Mouse (Mus musculus) cerebellum, adult 8-10 months (tissue): Measurements from ENCODE around the gene Col18a1.

ENCODE experiments used
- DNase-seq: peaks from one replicate; pipeline ENCODE4 v3.0.0; 2022

The Col18a1 gene

GRCm38 (mm10) chr10:77133951-77134806 lies 32.2 kb downstream of the Col18a1 start:
- no peak for DNase-seq

- no peak for DNase-seq
Measured at GRCm38 (mm10) chr10:77132118-77132517, 34.2 kb downstream of the Col18a1 start.

- no peak for DNase-seq
Measured at GRCm38 (mm10) chr10:77131536-77131935, 34.8 kb downstream of the Col18a1 start.

GRCm38 (mm10) chr10:77130561-77131240 lies 35.6 kb downstream of the Col18a1 start:
- DNase-seq, result peak; percentile 97

- DNase-seq, result peak; percentile 41
Measured at GRCm38 (mm10) chr10:77129637-77130410, 36.5 kb downstream of the Col18a1 start.

- no peak for DNase-seq
Measured at GRCm38 (mm10) chr10:77127926-77128325, 38.4 kb downstream of the Col18a1 start.

GRCm38 (mm10) chr10:77126590-77126989 lies 39.8 kb downstream of the Col18a1 start:
- DNase-seq, result no peak

GRCm38 (mm10) chr10:77125078-77125731 lies 41.1 kb downstream of the Col18a1 start:
- no peak for DNase-seq

GRCm38 (mm10) chr10:77123953-77124352 lies 42.4 kb downstream of the Col18a1 start:
- no peak for DNase-seq

GRCm38 (mm10) chr10:77121287-77122022 lies 44.9 kb downstream of the Col18a1 start:
- no peak for DNase-seq

GRCm38 (mm10) chr10:77120501-77120900 lies 45.8 kb downstream of the Col18a1 start:
- no peak for DNase-seq

- DNase-seq, result no peak
Measured at GRCm38 (mm10) chr10:77119437-77119836, 46.9 kb downstream of the Col18a1 start.

GRCm38 (mm10) chr10:77118361-77118760 lies 48.0 kb downstream of the Col18a1 start:
- no peak for DNase-seq

GRCm38 (mm10) chr10:77116537-77117455 lies 49.6 kb downstream of the Col18a1 start:
- DNase-seq, result no peak

- no peak for DNase-seq
Measured at GRCm38 (mm10) chr10:77113489-77114240, 52.7 kb downstream of the Col18a1 start.

GRCm38 (mm10) chr10:77111550-77112249 lies 54.6 kb downstream of the Col18a1 start:
- DNase-seq, result no peak

GRCm38 (mm10) chr10:77110843-77111242 lies 55.5 kb downstream of the Col18a1 start:
- DNase-seq, result no peak

GRCm38 (mm10) chr10:77110010-77110409 lies 56.3 kb downstream of the Col18a1 start:
- DNase-seq, result no peak

- no peak for DNase-seq
Measured at GRCm38 (mm10) chr10:77108106-77108505, 58.2 kb downstream of the Col18a1 start.
